Mouse (Mus musculus) mouse trophoblast stem cell (cell line): ENCODE data around the gene Pld5.

Experiments used
- in situ Hi-C, 2 experiments: fragments of 300-500 bp; cut with MseI, MboI; formaldehyde crosslinking; loops; 2 replicates in 1 of 2; 3 replicates in 1 of 2; pipeline ENCODE4 v1.15.1; 2025

Pld5 gene

DNA sequence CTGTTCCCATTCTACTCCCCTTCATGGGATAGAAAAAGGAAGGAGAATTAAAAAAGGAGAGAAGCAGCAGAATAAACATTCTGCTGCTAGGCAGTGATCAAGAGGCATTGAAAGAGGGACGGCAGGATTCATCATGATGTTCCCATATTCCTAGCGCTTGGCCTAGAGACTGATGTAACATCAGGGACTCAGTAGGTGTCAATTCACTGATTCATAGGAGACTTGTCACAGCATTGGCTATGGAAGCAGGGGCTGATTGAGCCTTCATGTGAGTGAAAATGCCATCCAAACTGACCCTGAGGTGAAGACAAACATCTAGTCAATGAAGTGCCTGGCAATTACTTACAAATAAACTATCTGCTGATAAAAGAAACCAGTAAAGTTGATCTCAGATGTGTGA, 324.3 kb downstream of the Pld5 start:
- in situ Hi-C loops = no loop called here

- in situ Hi-C loops = no loop called here
Measured at GRCm38 (mm10) chr1:175950421-175950820, 324.7 kb downstream of the Pld5 start.

DNA sequence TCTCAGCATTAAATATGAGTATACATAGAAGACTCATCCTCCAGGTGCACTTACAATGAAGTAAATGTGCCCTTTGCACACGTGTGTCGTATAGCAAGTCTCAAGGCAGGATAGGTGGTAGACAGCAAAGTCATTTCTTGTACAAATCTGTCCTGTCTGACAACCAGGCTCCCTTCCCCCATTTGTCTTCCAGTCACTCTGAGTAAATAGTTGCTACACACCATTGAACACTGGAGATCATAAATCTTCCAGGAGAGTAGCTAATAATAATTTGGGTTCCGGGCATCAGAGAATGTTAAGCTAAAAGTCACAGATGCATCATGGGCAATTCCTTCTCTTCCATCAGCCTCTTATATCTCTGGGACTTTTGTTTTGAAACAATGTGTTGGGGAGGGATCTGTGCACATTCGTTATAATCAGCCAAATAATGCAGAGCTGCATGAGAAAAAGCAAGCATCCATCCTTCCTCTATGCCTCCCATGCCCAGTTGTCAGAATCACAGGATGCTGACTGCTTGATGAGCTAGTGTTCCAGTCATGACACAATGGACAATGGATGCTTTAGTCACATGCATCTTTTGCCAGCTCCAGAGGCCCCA, 328.3 kb downstream of the Pld5 start:
- in situ Hi-C loops = no loop called here

- in situ Hi-C loops = no loop called here
Measured at GRCm38 (mm10) chr1:175943168-175943567, 331.9 kb downstream of the Pld5 start.

DNA sequence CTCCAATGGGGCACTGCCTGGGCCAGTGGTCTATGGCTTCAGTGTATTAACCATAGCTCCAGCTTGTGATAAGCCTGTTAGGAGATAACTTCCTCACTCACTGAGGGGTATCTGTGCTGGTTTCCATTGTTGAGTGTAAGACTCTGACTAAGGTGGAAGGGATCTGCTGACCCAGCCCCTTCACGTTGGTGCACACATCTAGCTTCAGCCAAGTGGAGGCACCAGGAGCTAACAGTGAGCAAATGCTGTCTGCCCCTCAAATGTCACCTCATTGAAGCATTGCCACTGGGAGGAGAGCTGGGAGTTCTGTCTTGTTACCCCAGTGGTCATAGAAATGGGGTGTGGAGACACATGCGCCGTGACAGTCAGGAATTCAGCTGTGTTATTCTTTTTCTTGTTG, 336.4 kb downstream of the Pld5 start:
- in situ Hi-C loops = loop anchor here in 1 of 2 experiments (10.0 kb wide), 1 partner anchor 756 kb away; no protein-coding TSS in a partner anchor

DNA sequence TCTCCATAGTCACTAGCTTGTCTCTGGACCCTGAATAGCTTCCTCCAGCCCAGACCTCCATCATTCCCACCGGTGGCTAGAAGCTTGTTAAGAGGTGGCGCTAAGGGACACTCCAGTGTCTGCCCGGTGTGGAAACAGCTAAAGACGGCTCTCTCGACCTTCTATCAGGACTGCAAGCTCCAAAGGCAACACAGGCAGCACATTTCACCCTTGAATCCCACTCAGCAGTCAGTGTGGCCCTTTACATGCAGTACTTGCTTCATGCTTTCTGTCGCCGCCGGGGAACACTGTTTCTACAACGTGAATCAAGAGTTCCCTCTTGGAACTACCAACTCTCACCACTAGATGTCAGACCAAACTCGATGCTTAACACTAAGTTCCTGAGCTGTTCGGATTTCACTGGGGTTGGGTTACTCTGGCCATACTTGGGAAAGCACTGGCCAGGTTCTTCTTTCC, 338.8 kb downstream of the Pld5 start:
- in situ Hi-C loops = loop anchor here in 1 of 2 experiments (10.0 kb wide), 1 partner anchor 758 kb away; no protein-coding TSS in a partner anchor

DNA sequence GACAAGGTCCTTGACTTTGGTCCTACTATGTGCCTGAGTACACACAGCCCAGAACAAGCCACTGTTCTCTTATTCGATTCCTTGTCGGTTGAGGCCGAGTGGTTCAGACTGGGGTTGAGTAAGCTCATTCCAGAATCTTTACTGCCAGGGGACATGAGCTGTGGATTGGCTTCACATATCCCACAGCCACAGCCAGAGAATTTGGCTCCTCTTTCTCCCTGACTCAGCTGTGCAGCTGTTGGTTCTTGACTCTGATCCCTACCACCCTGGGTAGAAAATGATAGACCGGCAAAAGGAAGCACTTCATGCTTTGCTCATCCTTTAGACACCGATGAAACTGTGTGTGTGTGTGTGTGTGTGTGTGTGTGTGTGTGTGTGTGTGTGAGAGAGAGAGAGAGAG, 343.7 kb downstream of the Pld5 start:
- in situ Hi-C loops = loop anchor here in 1 of 2 experiments (10.0 kb wide), 1 partner anchor 763 kb away; no protein-coding TSS in a partner anchor

DNA sequence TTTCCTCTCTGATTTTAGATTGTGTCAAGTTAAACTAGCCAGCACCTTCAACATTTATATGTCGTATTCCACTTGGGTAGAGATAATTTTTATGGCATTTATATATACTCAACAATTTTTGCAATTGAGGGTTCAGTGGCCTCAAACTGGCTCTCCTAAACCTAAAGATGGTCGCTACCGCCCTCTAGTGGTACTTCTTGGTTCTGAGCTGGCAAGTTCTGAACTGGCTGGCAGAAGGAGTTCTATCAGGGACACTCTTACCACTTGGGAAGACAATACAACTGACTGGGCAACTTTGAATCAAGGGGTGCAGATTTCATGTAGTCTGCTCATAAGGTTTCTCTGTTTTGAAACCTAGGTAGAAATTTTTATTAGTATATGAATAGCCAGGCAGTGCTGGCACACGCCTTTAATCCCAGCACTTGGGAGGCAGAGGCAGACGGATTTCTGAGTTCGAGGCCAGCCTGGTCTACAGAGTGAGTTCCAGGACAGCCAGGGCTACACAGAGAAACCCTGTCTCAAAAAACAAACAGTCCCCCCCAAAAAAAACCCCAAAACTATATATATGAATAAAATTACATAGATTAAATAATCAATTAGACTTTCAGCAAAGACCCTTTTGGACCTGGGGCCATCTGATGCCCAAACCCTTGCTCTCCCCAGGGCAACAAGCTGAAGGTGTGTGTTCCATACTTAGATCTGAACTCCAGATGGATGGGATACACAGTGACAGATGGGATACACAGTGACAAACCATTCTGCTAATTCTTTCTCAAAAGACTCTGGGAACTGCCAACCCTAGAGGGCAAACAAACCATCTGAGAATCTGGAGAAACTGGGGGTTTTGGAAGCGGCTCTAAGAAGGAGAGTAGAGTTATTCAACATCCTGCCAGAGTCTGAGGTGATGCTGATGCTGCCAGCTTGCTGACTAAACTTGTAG, 351.0 kb downstream of the Pld5 start:
- in situ Hi-C loops = no loop called here

GRCm38 (mm10) chr1:175921091-175921490, 354.0 kb downstream of the Pld5 start:
- in situ Hi-C loops = no loop called here

GRCm38 (mm10) chr1:175920029-175920428, 355.1 kb downstream of the Pld5 start, which contains the start of gene Gm38100:
Gene Gm38100 (plus strand): TSS chr1:175920329.
- in situ Hi-C loops = no loop called here

DNA sequence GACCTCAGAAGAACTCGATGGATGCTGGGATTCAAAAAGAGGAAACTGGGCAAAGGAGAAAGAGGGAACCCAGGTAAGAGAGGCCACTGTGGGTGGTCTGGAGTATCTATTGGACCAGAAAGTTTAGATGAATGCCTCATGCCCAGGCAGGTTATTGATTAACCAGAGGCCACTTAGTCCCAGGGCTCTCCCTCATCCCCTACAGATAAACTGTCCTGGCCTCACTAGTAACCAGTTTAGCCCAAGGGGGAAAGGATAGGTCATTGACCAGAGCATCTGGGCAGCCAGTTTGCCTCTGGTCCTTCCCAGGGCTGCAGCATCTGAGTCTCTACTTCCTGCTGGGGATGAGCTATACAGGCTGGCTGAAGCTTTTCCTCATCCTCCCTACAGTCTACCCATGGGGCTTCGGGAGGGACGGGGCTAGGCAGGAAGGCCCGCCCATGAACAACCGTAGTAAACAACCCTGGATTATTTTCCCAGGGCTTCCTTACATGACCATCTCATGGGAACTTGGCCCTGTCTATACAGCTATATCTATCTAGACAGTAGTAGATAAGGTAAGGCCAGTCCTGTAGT, 361.3 kb downstream of the Pld5 start:
- in situ Hi-C loops = no loop called here
